Mouse (Mus musculus) bone marrow macrophage, adult 2 months (primary cell): Measurements from ENCODE around the gene Kdsr.

Experiments
- CTCF ChIP-seq: IDR thresholded peaks from 2 replicates; pipeline ENCODE4 v1.5.1; 2012; ENCODE audit warnings: low read depth, mild to moderate bottlenecking, low read length, moderate library complexity
- POLR2A ChIP-seq: IDR thresholded peaks from 2 replicates; pipeline ENCODE4 v1.6.1; 2012; ENCODE audit warnings: mild to moderate bottlenecking, low read depth, low read length, borderline replicate concordance

DNA sequence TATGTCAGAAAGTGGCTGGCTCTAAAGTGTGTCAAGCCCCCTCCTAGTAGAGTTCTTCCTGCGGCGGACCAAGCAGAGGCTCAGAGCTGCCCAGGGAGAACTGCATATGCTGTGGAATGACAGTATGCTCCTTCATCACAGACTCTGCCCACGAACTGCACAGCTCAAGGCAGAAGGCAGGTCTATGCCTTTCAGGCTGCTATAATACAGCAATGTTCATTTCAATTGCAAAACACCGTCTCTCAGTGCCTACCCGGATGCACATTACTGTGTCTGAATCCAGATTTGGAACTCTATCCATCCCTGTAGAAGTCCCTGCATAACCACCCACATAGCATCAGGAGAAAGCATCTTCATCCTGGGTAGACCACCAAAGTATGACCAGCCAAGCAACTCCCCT, 19.7 kb downstream of the Kdsr start:
- TF ChIP-seq CTCF: no peak
- no peak for TF ChIP-seq POLR2A
